Mouse (Mus musculus): ENCODE results near the gene Ptx3.
"Not testable (repeated sequence)": the region's sequence is repeated elsewhere in the genome, so short reads cannot be mapped to it uniquely, and the experiment has no call there.

Gene Ptx3

DNA sequence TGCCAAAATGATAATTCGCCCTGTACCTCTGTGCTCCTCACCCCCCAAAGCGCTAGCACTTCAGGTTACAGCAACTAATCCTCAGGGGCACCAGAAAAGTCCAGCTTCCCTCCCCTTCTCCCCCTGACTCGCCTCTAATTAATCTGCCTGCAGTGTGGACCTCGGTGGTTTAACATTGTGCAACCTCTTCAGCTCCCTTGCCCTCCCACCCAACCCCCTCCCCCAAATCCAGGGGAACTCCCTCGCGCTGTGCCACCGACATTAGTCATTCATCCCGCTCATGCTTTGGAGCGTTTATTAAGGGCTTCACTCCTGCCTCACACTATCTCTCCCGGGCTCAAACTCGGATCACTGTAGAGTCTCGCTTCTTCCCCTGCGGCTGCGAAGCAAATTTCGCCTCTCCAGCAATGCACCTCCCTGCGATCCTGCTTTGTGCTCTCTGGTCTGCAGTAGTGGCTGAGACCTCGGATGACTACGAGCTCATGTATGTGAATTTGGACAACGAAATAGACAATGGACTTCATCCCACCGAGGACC is at the start of gene Ptx3:
Gene Ptx3, plus strand, starts transcription at position 256 of the 537 bp plus-strand sequence.
- no peak for DNase-seq (ENCODE audit: low read depth)

DNA sequence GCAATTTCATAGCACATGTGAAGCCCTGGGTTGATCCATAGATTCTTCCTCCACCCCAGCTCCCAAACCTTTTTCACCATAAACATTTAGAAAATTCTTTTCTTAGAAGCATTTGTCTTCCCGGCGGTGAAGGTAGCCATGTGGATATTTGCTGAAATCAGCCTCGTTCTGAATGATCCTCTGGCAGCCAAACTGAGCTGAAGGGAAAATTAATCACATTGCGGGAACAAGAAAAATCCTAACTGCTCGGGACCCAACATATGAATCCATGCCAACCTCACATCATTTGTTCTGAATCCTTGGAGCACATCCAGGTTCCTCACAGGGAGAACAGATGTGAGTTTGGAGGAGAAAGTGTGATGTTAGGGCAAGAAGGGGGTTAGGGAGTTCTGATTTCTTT is 46.8 kb upstream of the Ptx3 start:
- no peak for DNase-seq (ENCODE audit: low read depth)

DNA sequence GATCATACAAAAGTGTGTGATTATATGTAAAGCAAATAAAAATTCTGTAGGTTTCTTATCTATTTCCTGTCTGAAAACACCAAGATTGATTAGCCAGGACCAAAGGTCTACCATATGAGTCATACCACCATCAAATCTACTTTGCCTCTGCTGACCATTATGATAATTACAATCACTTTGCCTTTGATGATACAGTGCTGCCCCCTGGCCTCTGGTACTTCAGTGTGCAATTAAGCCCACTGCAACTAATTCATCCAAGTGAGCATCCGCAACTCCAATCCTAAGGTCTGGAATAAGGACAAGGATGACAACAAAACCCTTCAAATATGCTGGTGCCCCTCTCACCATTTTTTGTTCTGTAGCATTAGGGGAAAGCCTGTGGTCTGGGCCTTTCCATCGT is 40.1 kb upstream of the Ptx3 start:
- DNase-seq (ENCODE audit: low read depth) = no peak

DNA sequence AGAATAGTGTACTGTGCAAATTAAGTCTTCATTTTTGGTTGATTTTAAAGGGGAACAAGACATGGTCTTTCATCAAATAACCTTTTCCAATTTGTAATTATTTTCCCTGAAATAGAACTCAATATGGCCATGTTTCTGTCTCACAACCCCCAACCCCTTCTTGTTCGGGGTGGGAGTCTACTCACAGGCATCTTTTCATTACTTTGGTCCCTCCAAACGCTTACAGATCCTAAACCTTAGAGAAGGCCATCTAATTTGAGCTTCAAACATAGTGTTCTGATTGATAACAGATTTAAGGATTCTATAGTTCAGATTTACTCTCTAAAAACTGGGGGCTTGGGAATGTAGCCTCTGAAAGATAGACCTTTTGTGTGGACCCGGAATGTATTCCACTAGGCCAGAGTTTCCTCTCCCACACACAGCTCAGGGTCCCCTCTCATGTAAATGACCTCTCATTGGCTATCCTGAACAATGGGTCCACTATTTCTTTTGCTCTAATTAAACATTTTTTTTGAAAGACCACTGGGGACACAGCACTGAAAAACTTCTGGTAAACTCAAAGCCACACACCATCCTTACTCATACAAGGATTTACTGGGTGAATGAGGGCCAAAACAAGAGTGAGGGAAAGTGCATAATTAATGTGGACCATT is 25.7 kb upstream of the Ptx3 start:
- no peak for DNase-seq (ENCODE audit: low read depth)

DNA sequence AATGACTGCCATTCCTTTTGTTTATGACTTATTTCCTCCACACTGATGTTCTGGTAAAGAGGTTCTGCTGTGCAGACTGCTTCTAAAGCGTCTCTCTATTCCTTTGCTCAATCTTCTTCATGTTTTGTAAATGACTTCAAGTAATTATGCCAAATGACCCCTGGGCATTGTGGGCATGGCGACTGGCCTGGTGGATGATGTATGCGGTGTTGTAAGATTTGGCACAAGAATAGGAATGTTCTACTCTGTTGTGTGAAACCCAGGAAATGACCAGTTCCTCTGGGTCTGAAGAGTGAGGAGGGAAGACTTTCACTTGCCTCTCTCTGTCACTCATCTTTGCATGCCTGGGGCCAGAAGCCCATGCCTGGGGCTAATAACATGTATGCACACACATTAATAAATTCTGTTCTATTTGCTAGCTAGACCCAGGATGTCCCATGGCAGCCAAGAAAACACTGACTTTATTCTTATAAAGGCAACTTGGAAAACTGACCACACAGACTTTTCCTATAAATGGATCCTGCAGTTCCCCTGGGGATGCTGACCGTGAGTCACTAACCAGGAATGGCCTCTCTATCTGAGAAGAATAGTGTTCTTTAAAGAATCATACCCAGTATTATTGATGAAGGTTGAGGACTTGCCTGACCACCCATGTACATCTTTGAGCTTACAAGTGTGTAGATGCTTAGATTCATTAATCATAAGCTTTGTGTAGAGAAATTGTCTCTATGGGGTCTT is 10.7 kb upstream of the Ptx3 start:
- no peak for DNase-seq (ENCODE audit: low read depth)

DNA sequence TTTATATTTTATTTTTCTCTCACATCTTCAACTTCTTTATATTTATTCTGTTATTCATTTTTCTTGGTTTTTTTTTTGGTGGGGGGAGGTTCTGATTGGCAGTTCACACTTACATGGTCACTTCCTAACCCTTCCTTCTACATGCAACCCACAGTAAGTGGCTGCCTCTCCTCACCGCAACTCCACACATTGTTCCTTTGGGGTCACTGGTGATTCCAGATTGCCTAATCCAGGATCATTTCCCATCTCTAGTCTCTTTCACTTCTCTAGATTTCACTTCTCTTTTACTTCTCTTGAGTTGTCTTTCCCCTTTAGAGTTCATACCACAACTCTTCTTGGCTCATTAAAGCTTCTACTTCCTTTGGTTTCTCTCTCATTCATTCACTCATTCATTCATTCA is 6.2 kb upstream of the Ptx3 start:
- DNase-seq (ENCODE audit: low read depth) = no peak

DNA sequence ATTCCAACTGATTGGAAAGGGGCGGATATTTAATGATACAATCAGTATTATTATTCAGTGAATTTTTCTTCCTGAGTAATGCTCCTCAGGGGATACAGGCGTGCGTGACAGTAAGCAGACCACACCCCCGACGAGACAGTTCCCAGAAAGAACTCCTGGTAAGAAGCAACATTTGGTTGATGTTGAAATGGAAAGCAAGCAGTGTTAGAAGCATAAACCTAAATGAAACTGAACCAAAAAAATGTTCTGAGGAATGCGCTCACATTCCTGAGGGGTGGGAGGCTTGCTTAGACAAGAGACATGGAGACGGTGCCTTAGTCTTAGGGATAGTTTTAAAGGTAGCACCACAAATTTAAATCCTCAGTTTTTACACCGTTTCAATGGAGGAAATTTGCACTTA is 4.0 kb upstream of the Ptx3 start:
- DNase-seq (ENCODE audit: low read depth) = no peak

DNA sequence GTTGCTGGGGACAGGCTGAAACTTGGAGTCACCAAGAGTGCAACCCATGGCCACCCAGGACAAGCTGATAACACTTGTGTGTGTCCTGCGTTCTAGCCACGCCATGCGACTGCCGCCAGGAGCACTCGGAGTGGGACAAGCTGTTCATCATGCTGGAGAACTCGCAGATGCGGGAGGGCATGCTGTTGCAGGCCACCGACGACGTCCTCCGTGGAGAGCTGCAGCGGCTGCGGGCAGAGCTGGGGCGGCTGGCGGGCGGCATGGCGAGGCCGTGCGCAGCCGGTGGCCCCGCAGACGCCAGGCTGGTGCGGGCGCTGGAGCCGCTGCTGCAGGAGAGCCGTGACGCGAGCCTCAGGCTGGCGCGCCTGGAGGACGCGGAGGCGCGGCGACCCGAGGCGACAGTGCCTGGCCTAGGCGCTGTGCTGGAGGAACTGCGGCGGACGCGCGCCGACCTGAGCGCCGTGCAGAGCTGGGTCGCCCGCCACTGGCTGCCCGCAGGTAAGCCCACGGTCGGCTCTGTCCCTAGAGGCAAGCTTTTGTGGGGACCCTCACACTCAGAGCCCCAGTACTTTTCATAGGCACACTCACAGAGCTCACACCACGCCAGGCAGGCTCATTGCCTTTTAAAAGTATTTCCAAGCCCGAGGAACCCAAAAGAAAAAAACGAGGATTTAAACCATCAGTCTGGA is 988 bp downstream of the Ptx3 start:
- DNase-seq (ENCODE audit: low read depth) = no peak

DNA sequence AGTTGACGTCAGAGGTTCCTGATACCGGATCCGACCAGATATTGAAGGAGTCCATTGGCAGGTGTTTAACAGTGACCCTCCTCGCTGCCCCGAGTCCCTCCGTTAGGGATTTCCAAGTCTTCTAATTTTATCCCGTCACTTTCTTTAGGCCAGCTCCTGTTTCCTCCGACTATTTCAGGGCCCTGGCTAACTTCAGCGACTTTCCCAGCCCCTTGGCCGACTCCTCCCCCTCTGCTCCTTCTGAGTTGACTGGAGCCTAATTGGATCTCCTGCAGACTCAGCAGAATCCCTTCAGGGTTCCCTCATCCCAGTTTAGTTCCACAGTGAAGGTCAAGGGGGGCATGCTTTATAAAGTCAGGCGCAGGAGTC is 1.5 kb downstream of the Ptx3 start:
- DNase-seq (ENCODE audit: low read depth) = no peak

DNA sequence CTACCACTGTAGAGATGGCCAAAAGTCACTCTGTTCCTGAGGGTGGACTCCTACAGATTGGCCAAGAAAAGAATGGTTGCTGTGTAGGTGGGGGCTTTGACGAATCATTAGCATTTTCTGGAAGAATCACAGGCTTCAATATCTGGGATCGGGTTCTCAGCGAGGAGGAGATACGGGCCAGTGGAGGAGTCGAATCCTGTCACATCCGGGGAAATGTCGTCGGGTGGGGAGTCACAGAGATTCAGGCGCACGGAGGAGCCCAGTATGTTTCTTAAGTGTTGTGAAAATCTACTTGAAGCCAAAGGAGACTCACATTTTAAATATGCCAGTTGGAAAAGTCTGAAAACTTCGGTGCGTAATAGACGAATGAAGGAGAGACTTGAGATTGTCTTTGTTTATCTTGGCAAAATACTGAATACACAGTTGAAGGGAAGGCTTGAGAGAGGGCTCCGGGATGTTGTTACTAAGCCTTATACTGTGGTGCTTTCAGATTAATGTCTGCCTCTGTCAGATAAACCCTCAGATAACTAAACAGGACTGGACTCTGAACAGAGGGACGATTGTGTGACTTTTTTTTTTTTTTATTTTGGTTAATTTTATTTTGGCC is 5.3 kb downstream of the Ptx3 start:
- DNase-seq (ENCODE audit: low read depth) = no peak

DNA sequence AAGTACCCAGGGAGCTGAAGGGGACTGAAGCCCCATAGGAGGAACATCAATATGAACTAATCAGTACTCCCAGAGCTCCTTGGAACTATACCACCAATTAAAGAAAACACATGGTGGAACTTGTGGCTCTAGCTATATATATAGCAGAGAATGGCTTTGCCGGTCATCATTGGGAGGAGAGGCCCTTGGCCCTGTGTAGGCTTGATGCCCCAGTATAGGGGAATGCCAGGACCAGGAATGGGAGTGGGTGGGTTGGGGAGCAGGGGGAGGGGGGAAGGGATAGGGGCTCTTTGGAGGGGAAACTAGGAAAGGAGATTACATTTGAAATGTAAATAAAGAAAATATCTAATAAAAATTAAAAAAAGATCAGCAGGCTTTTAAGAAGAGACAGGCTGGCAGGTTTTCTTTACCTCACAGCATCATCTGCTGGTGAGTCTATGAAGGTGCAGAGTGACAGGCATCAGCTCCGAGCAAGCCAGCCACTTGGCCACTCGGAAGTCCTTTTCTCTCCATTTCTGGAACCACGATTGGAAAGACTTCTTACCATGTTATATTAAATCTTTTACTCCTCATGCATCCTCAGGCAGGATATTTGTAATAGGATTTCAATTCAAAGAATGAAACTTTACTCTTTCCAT is 16.6 kb downstream of the Ptx3 start:
- DNase-seq (ENCODE audit: low read depth) = not testable (repeated sequence)

DNA sequence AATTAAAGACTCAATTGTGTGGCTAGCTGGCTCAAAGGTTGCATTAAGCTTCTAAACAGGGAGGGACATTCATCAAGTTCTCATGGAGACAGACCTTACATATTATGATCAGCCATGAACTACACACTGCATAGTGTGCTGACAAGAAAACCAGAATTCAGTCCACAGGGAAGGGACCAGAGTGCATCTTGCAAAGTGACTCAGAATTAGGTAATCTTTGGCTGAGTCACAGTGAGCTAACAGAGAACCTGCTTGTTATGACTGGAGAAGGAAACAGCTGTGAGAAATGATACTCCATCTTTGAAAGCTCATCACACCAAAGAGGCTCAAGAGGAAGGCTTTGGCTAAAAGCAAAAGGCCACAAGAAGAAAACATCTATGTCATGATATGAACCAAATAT is 20.8 kb downstream of the Ptx3 start:
- DNase-seq (ENCODE audit: low read depth) = no peak

DNA sequence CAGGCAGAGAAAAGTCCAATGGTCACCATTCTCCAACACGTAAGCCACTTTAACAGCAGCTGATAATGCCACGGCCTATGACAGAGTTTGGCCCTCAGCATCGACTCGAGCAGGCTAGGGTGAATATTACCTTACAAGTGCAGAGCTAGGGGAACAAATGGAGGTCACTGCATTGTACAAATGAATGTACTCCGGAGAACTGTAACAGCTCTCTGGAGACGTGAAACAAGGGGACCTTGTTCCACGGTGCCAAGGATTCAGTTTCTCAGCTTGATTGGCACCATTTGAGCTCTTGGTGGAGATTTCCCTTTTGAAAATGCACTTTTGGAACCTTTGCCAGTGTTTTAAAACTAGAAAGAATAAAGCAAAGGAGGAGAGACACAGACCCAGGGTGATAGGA is 32.1 kb downstream of the Ptx3 start:
- DNase-seq (ENCODE audit: low read depth) = no peak

DNA sequence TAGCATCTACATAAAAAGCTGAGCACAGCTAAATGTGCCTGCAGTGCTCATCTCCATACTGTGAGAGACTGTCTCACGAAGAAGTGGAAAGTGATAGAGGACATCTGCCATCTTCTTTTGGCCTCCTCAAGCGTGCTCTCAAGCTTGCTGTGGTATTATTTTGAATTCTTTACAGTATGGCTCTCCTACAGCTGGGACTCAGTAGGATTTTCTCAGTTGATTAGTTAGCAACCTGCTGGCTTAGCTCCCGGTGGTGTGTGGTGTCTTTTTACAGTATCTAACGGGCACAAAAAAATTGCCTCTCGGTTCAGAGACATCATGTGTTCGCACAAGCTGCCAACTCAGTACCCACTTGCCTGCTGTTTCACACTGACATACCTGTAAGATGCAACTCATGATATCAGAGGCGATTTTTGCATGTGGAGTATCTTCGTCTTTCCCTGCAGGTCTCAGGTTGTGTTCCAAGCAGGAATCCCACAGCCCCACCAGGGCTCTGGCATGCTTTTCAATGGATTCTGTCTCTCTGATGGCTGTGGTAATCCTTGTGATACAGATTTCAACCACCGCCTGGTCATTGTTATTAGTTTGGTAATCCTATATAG is 34.9 kb downstream of the Ptx3 start:
- no peak for DNase-seq (ENCODE audit: low read depth)

DNA sequence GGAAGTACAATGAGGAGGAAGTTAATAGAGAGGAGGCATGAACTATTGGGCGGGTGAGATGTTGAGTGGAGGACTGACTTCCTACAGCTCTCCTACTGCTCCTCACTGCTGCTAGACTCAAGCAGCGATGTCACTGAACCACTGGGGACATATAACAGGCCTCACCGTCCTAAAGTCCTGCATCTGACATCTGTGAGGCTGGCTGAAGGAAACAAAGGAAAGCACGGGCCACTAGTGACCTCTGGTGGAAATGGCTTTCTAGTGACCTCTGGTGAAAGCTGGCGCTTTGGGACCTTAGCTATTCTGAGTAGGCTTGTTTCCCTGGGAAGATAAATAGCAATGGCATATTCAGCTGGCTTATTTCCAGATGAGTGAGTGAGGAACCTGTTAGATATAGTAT is 42.6 kb downstream of the Ptx3 start:
- DNase-seq (ENCODE audit: low read depth) = no peak

DNA sequence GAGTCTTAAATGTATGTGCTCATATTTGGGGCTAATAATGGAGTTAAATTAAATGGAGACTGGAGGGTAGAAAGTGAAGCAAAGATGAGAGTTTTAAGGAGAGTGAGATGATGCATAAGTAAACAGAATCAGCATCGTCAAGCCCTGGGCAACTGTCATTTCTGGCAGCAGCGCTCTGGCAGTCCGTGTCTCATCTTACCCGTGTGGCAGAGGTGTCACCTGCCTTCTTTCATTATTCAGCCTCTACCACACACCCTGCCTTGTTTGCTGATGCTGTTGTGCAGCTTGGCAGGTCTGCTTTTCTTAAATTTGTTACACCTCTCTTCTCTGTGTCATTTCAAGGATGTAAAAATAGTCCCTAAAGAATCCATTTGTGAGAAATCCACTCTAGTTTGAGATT is 43.6 kb downstream of the Ptx3 start:
- DNase-seq (ENCODE audit: low read depth) = no peak
